Mouse (Mus musculus) thymus, postnatal 25 days (tissue): ENCODE data around the gene Hpca.

Experiments
- DNase-seq: peaks from one replicate; pipeline ENCODE4 v3.0.0; 2022

Gene Hpca

DNA sequence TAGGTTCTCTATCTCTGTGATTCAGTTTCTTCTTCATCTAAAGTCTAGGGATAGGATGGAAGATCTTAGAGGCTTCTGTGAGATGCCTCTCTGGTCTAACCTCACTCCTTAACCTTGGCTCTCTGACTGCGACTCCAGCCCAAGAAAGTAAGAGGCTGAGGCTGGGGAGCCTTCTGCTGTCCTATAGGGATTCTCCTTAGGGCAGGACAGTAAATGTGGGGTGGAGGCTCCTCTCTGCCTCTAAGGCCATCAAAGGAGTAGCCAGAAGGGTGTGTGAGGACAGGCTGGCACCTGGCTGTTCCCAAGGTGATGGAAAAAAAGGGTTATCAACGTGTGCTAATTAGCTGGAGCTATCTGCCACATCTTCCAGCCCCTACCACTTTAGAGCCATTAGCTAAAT lies 13.8 kb upstream of the Hpca start:
- no peak for DNase-seq

DNA sequence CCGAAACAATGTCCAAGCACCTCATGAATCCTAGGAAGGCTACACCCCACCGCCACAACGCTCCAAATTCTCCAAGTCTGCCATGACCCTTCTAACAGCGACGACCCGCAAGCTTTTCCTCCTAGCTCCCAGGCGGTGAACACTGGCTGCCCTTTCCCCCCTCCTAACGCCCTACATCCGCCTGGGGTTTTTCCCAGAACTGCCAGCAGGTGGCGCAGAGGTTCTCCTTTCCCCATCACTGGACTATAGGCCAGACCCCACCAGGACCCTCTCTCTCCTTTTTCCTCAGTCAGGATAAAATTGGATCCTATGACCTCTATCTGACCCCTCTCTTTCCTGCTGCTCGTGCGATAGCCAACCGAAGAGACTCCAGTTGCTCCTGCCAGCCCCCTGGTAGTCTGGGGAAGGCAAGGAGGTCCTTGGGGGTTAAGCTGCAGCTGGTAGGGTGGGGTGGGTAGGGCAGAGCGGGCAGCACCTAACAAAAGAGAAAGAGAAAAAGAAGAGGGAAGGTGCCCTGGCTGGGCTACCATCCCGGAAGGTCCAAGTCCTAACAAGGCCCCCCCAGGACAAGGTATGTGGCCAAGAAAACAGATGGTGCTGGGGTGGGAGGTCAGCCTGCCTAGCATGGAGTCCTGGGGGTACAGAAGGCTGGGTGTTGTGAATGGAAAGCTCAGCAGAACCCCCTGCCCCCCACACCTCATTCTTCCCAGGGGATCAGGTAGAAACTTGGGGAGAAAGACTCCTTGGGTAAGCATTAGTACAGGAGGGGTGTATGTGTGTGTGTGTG lies 13.2 kb upstream of the Hpca start:
- DNase-seq = peak; percentile 74

DNA sequence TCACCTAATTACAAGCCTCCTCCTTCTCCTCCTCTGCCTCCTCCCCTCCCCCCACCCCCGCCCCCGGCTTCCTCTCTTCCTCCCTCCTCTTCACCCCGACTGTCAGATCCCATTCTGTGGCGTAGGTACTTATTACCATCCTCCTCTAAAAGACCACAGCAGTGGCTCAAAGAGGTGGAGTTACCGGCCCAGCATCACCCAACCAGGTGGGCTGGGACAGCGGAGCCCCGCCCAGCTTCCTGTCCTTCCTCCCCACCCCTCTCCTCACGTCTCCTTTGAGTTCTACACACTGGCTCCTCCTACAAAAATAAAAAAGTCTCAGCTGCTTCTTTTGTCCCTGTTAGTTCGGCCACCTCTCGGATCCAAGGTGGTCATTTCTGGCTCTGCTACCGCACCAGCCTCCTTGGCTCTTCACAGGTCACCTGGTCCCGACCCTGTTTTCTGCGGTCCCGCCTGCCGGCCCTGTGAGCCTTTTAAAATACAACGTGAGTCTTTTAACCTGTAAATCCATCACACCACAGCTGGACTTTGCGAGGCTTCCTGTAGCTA lies 9.0 kb upstream of the Hpca start:
- DNase-seq = peak; percentile 51

DNA sequence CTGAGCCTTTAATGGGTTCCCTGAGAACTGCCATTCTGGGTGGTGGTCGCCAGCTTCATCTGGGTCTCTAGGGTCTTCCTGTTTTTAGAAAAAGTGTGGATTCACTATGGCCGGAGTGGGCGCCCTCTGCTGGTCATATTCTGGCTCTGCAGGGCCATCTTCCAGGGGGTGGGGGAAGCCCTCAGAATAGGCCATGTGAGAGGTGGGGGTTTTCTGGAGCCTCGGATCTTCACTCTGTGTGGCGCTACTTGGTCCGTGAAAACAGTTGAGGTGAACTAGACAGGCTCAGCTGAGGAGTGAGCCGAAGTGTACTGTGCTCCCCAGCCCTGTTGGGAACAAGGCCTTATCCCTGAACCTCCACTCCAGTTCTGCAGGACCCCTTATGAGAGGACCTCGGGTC lies 8.3 kb upstream of the Hpca start:
- DNase-seq = peak; percentile 55

DNA sequence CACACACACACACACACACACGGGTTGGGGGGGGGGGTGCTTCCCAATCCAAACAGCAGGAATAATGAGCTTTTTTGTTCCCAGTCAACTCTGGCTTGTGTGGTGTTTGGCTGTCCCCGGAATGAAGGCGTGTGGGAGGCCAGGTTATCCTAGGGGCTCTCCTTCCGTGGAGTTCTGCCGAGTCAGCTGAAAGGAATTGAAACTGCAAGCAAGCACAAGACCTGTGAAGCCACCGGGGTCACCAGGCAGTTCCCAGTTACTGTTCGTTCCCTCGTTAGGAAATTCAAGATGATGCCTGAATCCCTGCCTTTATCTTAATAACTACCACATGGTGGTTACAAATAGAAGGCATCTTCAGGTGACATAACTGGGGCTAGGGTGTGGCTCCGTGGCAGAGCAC lies 7.6 kb upstream of the Hpca start:
- no peak for DNase-seq

DNA sequence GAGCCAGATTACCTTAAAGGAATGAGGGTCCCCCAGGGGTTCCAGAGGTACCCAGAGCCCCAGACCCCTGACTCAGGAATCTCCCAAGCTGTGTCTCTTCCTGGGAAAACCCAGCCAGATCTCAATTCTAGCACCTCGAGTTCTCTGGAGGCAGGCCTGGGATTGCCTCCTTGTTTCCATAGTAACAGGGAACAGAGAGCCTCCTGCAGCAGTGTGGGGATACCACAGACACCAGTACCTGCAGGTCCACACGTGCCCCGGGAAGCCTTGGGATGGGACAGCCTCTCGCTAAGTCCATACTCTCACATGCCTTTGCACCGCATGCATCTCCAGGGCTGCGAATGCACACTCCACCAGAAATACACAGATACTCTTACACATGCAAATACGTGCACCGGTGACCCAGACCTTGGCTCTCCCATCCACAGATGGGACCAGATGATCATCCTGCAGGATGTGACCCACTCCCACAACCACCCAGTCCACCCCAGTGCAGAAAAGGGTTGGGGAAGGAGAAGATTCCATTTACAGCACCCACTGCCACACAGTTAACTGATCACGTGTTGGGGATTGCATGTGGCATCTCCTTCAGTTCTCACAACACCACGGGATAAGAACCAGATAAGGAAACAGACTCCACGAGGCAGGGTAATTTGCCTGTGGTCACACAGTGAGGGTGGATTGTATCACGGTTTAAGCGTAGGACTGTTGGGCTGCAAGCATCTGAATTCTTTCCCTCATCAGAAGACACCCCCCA lies 6.9 kb upstream of the Hpca start:
- no peak for DNase-seq

DNA sequence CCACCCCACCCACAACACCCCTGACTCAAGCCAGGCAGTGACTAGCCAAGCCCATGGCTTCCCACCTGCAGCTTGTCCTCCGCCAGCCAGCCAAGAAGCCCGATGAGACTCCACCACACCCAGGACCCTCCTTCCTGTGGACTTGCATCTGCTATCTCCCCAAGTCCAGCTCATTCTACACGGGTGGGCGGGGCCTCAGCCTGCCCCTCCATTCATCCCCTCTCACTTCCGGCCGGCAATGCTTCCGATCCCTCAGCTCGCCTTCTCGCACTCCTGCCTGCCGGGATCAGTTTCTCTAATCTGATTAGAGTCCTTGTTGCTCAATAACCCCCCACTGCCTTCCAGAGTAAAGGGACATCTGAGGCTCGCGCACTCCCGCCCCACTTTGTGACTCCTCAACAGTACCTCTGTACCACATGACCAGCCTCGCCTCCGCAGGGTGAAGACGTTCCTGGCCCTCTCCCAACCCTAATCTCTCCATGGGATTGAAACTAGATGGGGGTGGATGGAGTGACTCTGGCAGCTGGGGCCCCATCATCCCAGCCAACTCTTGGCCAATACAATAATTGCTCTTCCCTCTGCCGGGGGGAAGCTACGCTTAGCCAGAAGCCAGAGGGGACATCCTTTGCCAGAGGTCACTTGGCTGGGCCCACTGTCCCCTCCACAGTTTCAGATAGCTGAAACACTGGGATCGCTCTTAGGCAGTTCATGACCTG lies 4.1 kb upstream of the Hpca start:
- DNase-seq = no peak

DNA sequence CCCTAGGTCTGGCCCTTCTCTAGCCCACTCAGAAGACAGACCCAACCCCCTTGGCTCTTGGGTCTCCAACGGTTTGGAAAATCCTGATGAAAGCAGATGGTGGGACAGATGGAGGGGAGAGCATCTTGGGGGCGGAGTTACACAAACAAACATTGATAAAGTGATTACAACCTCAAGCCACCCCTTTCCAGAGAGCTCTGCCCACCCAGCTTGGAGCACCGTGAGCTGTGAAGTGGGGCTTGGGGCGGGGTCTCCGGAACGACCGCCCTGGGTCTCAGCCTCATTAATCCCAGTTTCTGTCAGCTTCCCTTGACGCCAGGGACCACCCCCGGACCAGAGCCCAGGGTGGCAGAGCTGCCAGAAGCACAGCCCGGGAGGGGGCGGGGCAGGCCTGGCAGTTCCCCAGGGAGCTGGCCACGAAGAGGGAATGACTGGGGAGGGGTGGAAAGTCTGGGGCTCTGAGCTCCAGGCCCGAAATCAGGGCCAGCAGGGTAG lies 2.9 kb upstream of the Hpca start:
- no peak for DNase-seq

DNA sequence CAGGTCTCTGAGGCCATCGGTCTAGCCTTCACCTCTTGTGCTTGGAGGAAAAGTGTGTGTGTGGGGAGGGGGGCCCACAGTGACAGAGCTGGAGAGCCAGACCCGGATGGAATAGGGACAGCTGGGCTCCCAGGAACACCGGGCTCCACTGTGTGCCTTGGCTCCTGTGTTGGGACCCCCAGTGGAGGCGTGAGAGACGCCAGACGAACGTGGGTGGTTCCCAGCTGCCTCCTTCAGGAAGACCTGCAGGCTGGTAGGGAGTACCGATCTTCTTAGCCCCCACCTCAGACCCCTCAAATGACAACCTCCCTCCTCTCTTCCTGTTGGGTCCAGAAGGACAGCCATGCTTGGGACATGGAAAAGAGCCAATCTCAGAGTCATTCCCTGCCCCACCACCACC lies 883 bp upstream of the Hpca start:
- no peak for DNase-seq

DNA sequence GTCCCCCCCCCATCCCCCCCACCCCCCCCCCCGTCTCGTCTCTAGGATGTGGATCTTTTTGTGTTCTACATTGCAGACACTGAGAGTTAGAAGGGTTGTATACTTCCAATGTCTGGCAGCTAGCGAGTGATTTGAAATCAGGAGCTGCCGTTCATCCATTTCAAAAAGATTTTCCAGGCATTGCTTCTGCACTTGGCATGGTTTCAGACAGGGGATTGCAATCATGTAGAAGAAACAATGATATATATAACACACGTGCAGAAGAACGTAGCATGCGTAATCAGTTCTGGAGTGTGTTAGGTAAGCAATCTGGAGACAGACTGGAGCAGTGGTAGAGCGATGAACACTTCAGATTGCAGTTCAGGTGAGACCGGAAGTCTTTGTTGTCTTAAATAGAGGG lies 271 bp upstream of the Hpca start:
- no peak for DNase-seq

DNA sequence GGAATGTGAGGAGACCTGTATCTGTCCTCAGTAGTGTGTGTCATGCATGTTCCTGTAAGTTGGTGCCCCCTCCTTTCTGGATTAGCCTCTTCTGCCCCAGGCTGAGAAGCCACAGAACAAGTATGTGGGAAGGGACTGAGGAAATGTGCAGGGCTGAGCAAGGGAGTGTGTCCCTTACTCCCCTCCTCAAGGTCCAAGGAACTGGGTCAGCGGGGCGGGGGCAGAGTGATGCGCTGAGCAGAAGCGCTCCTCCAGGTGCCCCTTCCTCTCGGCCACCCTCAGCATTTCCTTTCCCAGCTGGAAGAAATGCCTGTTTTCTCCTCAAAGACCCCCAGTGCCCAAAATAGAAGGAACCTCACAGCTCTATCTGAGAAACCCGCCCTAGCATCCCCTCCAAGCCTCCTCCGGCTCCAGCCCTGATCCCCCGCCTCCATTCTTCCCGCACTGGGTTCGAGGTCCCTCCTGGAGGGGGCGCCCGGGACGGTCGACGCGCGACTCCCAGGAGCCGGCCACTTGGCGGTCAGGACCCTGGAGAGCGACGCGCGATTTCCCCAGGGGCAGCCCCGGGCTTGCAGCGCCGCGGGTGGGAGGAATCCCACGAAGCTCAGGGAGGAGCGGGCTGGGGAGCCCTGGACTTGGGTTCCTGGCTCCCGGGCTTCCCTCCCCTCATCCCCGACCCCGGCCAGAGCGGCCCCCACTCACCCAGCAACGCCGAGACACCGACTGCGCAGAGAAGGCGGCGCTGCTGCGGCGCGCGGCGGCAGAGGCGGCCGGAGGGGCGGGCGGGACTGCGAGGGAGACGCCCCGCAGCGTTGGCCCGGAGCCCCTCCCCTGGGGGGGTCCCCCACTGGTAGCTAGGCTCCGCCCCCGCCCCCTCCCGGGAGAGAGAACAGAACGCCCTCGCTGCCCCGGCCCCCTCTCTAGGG lies 1.1 kb downstream of the Hpca start:
- peak; percentile 71 for DNase-seq

DNA sequence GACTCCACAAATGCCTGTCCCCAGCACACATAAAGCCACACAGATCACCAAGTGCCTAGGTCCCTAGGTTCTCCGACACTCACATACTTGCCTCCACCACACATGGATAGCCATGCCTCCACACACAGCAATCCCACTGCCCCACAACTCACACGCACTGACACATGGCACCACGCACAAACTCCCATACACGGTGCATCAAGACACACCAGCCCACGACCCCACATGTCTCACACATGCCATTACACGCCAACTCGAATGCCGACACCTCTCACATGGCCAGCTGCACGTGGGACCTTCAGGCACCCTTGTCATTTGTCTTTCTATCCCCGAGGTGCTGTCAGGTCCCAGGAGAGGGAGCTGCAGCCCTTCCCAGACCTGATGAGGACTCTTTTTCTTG lies 2.1 kb downstream of the Hpca start:
- no peak for DNase-seq

DNA sequence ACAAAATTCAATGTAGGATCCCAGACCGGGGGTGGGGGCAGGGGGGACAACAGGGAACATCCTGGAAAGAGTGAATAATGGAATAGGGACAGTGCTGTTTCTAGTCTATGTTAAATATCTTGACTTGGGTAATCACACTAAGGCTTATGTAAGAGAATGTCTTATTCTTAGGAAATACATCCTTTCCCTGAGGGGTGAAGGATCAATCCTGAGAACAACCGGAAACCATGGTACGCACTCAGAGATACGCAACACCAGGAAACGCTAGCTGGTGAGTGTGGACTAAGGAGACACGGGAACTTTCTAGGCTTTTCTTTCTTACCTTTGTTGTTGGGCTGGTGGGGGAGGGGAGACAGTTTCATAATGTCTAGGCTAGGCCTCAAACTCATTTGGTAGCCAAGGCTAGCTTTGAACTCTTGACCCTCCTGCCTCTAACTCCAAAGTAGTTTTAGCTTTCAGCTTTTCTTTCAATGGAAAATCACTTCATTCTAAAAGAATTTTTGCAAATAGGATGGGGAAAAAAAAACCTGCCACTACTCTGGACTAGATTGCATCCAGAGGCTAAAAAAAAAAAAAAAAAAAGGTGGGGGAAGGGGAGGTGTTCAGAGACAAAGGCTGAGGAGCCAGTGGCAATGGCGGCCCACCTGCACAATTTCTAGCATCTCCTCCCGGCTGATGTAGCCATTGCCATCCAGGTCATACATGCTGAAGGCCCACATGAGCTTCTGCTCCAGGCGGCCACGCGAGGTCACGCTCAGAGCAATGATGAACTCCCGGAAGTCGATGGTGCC lies 3.9 kb downstream of the Hpca start:
- no peak for DNase-seq

DNA sequence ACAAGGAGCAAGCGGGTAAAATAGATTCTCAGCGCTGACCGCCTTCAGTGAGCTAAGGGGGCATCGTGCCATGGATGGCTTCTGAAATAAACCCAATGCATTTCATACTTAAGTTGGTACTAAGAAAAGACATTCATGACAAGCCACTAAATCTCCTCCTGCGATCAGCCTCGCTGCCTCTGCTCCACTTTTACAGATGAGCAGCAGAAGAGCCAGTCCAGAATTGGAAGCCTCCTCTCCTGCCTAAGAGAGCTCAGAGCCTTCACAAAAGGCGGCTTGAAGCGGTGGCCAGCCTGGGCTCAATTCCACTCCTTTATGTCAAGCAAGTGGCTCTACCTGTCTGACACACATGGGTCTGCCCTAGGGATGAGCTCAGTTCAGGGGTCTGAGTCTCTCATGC lies 5.1 kb downstream of the Hpca start:
- DNase-seq = no peak

DNA sequence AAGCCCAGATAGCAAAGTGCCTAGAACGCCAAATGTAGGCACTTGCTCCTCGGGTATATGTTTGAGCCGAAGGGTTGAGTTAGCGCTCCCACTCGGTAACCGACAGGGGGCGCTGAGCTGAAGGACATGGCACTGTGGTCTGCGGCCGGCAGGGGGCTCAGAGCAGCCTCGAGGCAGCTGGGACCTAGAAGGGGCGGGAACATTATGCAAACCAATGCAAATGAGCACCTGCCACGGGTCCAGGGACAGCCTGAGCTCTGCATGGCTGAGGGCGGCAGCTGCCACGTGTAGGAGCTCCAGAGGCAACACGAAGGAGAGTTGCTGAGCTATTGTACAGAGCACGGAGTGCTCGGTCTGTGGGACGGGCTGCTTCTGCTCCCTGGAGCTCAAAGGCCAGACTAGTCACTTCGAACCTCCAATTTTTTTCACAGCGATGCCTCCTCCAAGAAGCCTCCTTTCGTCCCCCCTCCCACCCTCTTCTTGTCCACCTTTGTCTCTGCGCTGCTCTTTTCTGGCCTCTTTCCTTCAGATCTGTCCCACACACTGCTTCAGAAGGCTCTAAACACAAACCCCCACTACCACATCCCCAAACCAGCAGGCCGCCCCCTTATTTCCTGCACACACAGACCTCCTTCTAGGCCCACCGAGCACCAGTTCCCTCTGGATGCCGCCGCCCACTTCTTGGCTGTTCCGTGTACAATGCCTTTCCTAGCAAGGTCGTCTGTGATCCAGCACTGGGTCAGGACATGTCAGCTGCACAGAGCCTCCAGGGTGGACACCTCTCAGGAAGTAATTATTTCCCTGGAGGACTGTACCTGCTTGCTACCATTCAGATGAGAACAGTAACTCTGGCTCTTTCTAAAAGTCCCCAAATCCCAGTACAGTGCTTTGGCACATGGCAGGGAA lies 8.5 kb downstream of the Hpca start:
- DNase-seq = peak; percentile 66

DNA sequence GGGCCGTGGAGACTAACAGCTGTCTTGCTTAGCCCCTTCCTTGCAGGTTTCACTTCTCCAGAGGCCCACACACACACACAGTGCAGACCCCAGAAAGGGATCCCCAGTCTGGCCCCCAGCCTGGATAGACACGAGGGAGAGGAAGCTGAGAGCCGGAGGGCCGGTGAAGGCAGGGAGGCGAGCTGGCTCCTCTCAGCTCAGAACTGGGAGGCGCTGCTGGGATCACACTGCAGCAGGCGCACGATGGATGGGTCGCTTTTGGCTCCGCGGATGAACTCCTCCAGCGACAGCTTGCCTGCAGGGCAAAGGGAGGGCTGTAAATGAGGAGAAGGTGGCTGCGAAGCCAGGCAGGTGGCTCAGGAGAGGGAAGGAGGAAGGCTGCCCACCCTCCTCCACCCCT lies 9.6 kb downstream of the Hpca start:
- no peak for DNase-seq

DNA sequence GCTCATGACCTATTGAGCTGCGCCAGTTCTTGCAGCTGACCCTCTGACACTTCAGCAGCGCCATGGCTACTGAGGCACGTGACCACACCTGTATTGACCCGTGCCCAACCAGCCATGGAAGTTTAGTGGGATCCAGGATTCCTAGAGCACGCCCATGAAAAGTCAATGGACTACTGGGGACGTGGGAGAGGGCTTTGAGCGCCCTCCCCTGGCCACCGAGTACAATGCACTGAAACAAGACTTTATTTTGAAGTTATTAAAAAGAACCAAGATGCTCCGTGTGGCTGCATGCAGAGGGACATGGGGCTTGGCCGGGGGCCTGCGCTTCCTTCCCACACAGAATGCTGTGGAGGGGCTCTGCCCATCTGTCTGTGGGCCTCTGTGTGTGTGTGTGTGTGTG lies 10.5 kb downstream of the Hpca start:
- DNase-seq = no peak

DNA sequence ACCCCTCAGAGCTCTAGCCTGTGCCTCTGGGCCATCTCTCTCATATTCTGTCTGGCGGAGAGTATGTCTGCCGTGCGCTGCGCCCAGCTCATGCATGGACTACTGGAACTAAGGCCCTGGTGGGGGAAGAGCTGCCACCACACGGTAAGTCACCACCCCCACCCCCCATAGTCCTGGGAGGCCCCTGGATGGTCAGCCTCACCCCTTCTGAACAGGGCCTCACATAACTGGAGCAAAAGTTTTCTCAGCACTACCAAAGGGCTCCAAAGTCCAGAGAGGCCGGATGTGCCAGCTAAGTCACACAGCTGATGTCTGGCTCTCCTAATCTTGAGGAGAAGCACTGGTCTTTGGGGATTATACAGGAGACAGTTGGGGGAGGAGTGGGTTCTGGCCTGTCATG lies 11.0 kb downstream of the Hpca start:
- DNase-seq = no peak

DNA sequence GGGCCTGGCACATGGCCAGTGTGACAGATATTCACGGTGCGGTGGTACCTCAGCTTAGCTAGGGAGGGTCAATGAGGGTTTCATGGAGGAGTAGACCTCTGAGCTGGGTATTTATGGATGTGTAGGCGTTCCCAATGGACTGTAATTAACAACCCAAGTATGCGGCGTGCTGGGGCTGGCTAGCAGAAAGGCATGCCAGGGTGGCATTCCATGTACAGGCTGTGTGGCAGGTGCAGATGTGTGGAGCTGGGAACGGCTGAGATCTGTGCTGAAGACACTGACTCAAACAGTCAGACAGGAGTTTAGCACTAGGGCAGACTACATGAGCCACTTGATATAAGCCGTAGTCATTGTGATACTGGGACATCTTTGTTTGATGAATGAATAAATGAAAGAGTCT lies 13.2 kb downstream of the Hpca start:
- DNase-seq = no peak

DNA sequence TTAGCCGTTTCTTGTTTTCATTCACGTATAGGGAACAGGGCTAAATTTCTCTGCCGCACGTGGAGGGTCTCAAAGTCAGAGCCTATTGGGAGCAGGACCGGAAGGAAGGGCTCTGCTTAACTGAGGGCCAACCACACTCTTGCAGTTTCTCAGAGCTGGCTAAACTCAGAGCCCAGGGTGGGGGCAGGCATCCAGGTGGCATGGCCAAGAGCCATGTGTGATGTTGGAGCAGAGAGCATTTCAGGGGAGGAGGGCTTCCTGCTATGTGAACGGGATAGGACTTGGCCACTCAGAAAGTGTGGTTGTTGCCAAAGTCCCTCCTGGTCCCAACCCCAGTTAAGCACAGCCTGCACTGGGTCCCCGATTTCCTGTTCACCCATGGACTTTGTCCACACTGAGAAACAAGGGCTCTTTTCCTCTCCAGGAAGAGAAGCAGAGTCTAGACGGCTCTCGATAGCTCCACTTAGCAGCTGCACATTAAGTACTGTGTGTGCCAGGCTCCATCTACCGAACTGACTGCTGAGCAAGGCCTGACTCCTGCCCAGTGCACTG lies 14.4 kb downstream of the Hpca start:
- no peak for DNase-seq
